Mouse (Mus musculus) brown adipose tissue, adult 24 weeks (tissue): ENCODE measurements around the gene Lpcat3. TPM values are rescaled to one million over a fixed set of nuclear protein-coding genes. Genes with fewer than 3 reads are reported as not detected.
A peak's percentile ranks its signal among the peaks of the same experiment; 100 is the strongest.

Experiments
- H3K27ac ChIP-seq: fragments of 200-500 bp; replicated peaks from 2 replicates; pipeline ENCODE4 v1.5.1; 2012; ENCODE audit warnings: low read depth, mild to moderate bottlenecking, low read length
- H3K4me1 ChIP-seq: fragments of 200-500 bp; 2 replicates; pipeline ENCODE4 v1.6.1; 2012; ENCODE audit warnings: low read length, mixed read lengths; ENCODE audit not compliant: control insufficient read depth, insufficient read depth, insufficient read length
- H3K4me3 ChIP-seq: fragments of 200-500 bp; 2 replicates; pipeline ENCODE4 v1.5.1; 2012; ENCODE audit warnings: low read depth, mild to moderate bottlenecking, low read length, moderate library complexity; ENCODE audit not compliant: insufficient read depth
- polyA plus RNA-seq: library from polyadenylated mRNA; stranded (reverse); fragments of >200 nt; gene quantifications from 2 replicates; pipeline ENCODE4 v1.2.4, GENCODE M21; 2012; ENCODE audit not compliant: missing spikeins, insufficient read depth, insufficient read length

Gene Lpcat3
- polyA plus RNA-seq, 1 experiment = 58.4 TPM

GRCm38 (mm10) chr6:124732476-124733370, 69.9 kb downstream of the Lpcat3 start:
- Histone ChIP-seq H3K27ac (peak overlapping the region; percentile 74; the same call in 1 of the 2 replicates), H3K4me3 (peak overlapping the region; percentile 55), H3K4me1 (no peaks in the 10 kb centered on the region)

GRCm38 (mm10) chr6:124734417-124734816, 71.6 kb downstream of the Lpcat3 start:
- Histone ChIP-seq H3K27ac (no peak overlapping the region), H3K4me1 (peaks cover 4% of the 10 kb centered on the region; the same call in 1 of the 2 replicates), H3K4me3 (no peak overlapping the region)

- Histone ChIP-seq H3K4me1 (peaks cover 8% of the 10 kb centered on the region; the same call in 1 of the 2 replicates), H3K27ac (no peak overlapping the region), H3K4me3 (no peak overlapping the region)
These were observed 74.2 kb downstream of the Lpcat3 start for GRCm38 (mm10) chr6:124737040-124737439.

- Histone ChIP-seq H3K4me1 (peaks cover 8% of the 10 kb centered on the region; the same call in 1 of the 2 replicates), H3K27ac (no peak within 1 kb of the TSS), H3K4me3 (no peak within 1 kb of the TSS)
These were observed 75.7 kb downstream of the Lpcat3 start, which contains the start of gene Ptpn6 for GRCm38 (mm10) chr6:124738511-124739023. Gene Ptpn6, minus strand, starts transcription at chr6:124738714.

GRCm38 (mm10) chr6:124739231-124739796, 76.5 kb downstream of the Lpcat3 start:
- Histone ChIP-seq H3K27ac (peak overlapping the region; percentile 91; the same call in 1 of the 2 replicates), H3K4me1 (peaks cover 8% of the 10 kb centered on the region; the same call in 1 of the 2 replicates), H3K4me3 (no peak overlapping the region)

- H3K4me1 ChIP-seq = peaks cover 11% of the 10 kb centered on the region; the same call in 1 of the 2 replicates
- peak overlapping the region; percentile 91 for H3K27ac ChIP-seq
- peak overlapping the region; percentile 65 for H3K4me3 ChIP-seq
These were observed 77.5 kb downstream of the Lpcat3 start for GRCm38 (mm10) chr6:124740211-124740887.

DNA sequence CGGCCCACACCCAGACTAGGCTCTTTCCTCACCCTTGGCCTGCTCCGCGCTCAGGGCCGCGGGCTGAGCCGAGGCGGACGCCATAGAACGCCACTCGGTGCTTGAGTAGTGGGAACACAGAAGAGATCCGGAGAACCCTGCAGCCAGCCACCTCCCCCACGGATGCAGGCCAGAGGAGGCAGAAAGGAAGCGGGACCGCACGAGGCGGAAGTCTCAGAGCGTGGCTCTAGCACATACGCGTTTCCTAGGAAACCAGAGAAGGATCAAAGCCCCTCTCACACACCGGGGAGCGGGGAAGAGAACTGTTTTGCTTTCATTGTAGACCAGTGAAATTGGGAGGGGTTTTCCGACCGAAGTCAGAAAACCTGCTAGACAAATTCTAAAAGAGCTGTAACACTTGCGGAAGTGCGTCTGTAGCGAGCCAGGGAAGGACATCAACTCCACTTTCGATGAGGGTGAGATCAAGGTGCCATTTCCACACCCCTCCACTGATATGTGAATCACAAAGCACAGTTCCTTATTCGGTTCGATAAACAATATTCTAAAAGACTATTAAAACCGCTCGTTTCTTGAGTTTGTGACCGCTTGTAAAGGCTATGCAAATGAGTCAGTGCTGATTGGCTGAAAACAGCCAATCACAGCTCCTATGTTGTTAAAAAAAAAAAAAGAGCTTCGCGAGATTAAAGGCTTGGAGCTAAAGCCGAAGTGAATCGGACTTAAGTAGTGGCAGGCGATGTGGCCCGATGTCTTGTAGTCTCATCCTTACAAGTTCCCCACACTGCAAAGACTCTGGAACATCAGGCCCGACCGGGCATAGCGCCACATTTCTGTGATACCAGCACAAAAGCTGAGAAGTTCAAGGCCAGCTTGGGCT, 78.3 kb downstream of the Lpcat3 start, which contains the start of gene Grcc10:
TSS of gene Grcc10 (minus strand) at position 487 of the 874 bp plus-strand sequence.
- Histone ChIP-seq H3K27ac (peak within 1 kb of the TSS; percentile 91), H3K4me1 (peaks cover 11% of the 10 kb centered on the region; the same call in 1 of the 2 replicates), H3K4me3 (peak within 1 kb of the TSS; percentile 65)

DNA sequence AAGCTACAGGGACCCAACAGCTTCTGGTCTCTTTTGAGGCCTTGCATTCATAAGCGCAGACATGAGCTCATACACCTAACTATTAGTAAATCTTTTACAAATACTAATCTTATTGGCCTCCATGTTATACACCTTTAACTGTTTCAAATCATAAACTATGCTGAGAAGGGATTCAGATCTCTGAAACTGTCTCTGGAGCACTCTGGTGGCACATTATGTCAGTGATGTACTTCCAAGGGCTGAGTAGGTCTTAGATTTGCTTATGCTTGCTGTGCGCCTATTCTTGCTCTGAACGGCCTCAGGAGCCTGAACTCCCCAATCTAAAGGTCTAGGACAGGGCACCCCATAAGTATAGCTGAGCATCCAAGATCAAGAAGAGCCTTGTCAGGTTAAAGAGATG, 79.0 kb downstream of the Lpcat3 start:
- Histone ChIP-seq H3K27ac (peak overlapping the region; percentile 33), H3K4me3 (no peak overlapping the region), H3K4me1 (peaks cover 11% of the 10 kb centered on the region; the same call in 1 of the 2 replicates)

DNA sequence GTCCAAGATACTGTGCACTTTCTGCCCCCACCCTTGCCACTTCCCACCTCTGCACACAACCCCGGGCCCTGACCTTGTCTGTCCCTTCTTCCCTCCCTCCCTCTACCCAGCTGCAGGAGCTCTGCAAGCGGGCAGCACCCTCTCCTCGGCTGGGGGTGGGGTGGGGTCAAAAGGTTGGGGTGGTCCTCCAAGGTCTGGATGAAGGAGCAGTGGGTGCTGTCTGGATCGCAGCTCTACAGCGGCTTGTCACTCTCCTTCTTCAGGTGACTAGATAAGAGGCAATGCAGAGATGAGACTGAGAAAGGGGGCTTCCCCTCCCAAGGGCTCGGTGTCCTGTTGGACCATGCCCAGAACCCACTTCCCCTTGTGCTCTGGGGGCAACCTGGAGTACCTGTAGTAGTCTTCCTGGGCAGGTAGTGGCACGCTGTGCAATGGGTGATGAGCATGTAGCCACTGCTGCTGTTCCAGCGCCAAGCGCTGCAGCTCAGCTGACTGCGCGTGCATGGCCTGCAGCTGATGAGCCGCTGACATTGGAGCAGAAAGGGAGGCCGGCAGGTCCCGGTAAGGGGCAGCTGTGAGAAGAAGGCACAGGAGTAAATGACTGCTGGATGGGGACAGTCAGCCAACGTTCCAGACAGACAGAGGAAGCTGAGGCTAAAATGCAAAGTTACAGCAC, 80.2 kb downstream of the Lpcat3 start:
- peaks cover 11% of the 10 kb centered on the region; the same call in 1 of the 2 replicates for H3K4me1 ChIP-seq
- no peak overlapping the region for H3K4me3 ChIP-seq
- H3K27ac ChIP-seq = no peak overlapping the region

- Histone ChIP-seq H3K4me1 (peaks cover 11% of the 10 kb centered on the region; the same call in 1 of the 2 replicates), H3K27ac (no peak overlapping the region), H3K4me3 (no peak overlapping the region)
These were observed 80.8 kb downstream of the Lpcat3 start for GRCm38 (mm10) chr6:124743647-124744046.

- Histone ChIP-seq H3K27ac (peak overlapping the region; percentile 27; the same call in 1 of the 2 replicates), H3K4me1 (peaks cover 6% of the 10 kb centered on the region; the same call in 1 of the 2 replicates)
These were observed 82.0 kb downstream of the Lpcat3 start for GRCm38 (mm10) chr6:124744755-124745321.

DNA sequence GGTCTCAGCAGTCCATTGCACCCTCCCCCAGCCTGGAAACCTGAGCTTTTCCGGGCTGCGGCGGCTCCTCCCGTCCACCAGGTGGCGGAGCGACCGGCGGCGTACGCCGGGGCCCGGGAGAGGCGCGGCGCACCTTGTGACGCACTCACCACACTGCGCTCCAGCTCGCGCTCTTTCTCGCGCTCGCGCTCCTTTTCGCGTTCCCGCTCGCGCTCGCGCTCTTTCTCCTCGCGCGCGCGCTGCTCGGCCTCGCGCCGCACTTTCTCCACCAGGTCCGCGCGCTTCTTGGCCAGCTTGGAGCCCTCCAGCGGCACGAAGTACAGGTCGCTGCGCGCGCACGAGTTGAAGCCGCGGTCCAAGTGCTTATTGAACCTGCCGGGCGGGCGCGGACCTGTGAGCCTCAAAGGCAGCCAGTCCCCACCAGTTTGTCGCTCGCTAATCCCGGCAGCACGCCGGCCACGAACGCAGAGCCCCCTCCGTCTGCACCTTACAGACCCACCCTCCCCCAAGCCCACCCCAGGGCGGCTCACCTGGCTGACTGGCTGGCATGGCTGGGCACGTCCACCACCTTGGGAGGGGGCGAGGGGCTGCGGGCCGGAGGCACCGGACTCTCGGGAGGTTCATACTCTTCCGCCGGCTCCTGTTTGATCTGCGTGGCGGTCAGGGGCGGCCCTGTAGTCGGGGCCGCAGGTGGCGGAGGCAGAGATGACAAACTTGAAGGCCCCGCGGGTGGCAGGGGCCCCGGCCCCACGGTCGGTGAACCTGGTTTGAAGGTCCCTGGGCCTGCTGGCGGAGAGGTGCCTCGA, 82.9 kb downstream of the Lpcat3 start:
- Histone ChIP-seq H3K27ac (peak overlapping the region; percentile 64), H3K4me1 (peaks cover 3% of the 10 kb centered on the region; the same call in 1 of the 2 replicates), H3K4me3 (peak overlapping the region; percentile 63)

More at GRCm38 (mm10) chr6:124744755-124745321, 82.0 kb downstream of the Lpcat3 start:
- peak overlapping the region; percentile 41 for H3K4me3 ChIP-seq

DNA sequence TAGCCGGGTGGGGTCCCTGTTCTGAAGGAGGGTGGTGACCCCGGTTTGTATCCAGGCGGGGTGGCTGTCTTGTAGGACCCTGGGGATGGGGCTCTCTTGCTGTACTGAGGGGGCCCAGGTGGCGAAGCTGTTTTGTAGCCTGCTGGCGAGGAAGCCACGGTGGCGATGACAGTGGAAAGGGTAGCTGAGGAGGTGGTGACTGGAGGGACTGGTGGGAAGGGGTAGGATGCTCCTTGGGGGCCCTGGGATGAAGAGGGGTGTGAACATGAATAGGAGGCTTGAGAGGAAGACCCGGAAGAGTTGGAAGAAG, 83.4 kb downstream of the Lpcat3 start:
- peaks cover 3% of the 10 kb centered on the region; the same call in 1 of the 2 replicates for H3K4me1 ChIP-seq
- no peak overlapping the region for H3K27ac ChIP-seq
- H3K4me3 ChIP-seq = peak overlapping the region; percentile 63
